Comparison of ENCODE assay signal across 9 mouse cellular contexts in the genomic region with DNA sequence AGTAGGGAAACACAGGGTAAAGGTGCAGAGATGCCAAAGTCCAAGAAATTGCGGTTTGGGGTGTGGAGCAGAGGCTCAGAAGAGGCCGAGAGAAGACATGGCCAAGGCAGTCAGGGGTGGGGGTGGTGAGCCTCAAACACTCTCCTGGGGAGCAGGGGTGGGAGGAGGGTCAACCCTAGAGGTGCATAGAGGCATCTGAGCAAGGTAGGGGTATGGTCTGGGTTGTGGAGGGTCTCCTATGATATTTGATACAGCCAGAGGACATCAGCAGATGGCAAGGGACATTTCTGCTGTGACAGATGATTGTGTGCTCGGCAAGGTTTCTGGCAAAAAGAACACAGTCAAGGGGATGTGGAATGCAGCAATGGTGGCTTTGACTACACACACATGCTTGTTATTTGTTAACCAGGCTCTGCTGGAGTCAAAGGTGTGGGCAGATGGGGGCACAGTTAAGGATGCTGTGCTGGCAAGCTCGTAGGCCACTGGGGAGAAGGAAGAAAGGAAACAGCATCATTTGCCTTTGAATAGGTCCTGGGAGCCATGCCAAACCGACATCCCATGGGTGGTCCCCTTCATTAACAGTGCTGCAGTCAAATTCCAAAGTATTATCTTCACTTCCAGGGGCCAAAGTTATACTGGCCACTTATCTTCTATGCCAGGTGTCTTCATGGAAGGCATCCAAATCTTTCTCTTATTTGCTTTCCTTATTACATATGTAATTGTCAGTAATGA. TPM values are rescaled to one million over a fixed set of nuclear protein-coding genes. Genes with fewer than 3 reads are reported as not detected.
DNase-seq lines count a peak whose midpoint lies in the region; ATAC-seq and TF ChIP-seq lines count a peak whose summit lies in the region.
"Had no signal": no experiment of that assay in that cellular context is flagged by ENCODE, and none has a peak within 500 bp of the region (broad histone marks: within the 10 kb centered on the region; RNA-seq: fewer than 3 reads in every experiment).

No protein-coding gene starts in this region.

- H3K36me3 ChIP-seq in intestine, embryonic 15.5 days, result no peaks in the 10 kb centered on the region
- no peaks in the 10 kb centered on the region for H3K36me3 ChIP-seq in intestine, postnatal 0 days (ENCODE audit: control insufficient read depth, insufficient read depth)
- H3K36me3 ChIP-seq: heart, embryonic 13.5 days had no signal

- WGBS in intestine, embryonic 15.5 days, result 42% methylated on average over 5 of the region's 5 CpGs
- WGBS in intestine, postnatal 0 days, result 37% methylated on average over 5 of the region's 5 CpGs

- H3K9me3 ChIP-seq in intestine, embryonic 15.5 days, result no peaks in the 10 kb centered on the region
- no peaks in the 10 kb centered on the region for H3K9me3 ChIP-seq in intestine, postnatal 0 days (ENCODE audit: control insufficient read depth)
- H3K9me3 ChIP-seq: heart, embryonic 13.5 days had no signal

- H3K27me3 ChIP-seq in intestine, embryonic 15.5 days (replicated peaks), result no peaks in the 10 kb centered on the region
- H3K27me3 ChIP-seq in intestine, postnatal 0 days (replicated peaks; ENCODE audit: control insufficient read depth, insufficient read depth, low read length), result no peaks in the 10 kb centered on the region

- H3K27ac ChIP-seq in intestine, embryonic 15.5 days, result no peak overlapping the region
- H3K27ac ChIP-seq in intestine, postnatal 0 days (ENCODE audit: low read depth, low read length), result no peak overlapping the region
- H3K27ac ChIP-seq: heart, embryonic 13.5 days had no signal

- no peak overlapping the region for H3K9ac ChIP-seq in intestine, embryonic 15.5 days
- no peak overlapping the region for H3K9ac ChIP-seq in intestine, postnatal 0 days (ENCODE audit: low read depth, low read length)
- H3K9ac ChIP-seq: heart, embryonic 13.5 days had no signal

- peak; percentile 54 for DNase-seq in NIH3T3 (ENCODE audit: low read depth)
- DNase-seq in kidney, adult 18-20 months, result peak; percentile 10
- DNase-seq in layer of hippocampus, postnatal 25 days (ENCODE audit: extremely low spot score in 1 of 2, low spot score in 1 of 2), result no peak
- no peak for DNase-seq in ovary, postnatal 36 days (ENCODE audit: low spot score)
- DNase-seq in gastrocnemius, postnatal 4 days (ENCODE audit: low spot score in 2 of 2), result no peak

- no peak overlapping the region for H3K4me3 ChIP-seq in intestine, embryonic 15.5 days (replicated peaks)
- H3K4me3 ChIP-seq in intestine, postnatal 0 days (ENCODE audit: low read depth, low read length), result no peak overlapping the region
- H3K4me3 ChIP-seq: heart, embryonic 13.5 days had no signal

- no peak overlapping the region for H3K4me2 ChIP-seq in intestine, embryonic 15.5 days (replicated peaks)
- no peak overlapping the region for H3K4me2 ChIP-seq in intestine, postnatal 0 days (replicated peaks; ENCODE audit: low read depth)
- H3K4me2 ChIP-seq: heart, embryonic 13.5 days had no signal

- H3K4me1 ChIP-seq in intestine, embryonic 15.5 days (replicated peaks), result peaks cover 9% of the 10 kb centered on the region; the same call in 1 of the 2 replicates
- H3K4me1 ChIP-seq in intestine, postnatal 0 days (replicated peaks; ENCODE audit: control insufficient read depth, insufficient read depth, low read length), result no peaks in the 10 kb centered on the region

- ATAC-seq in intestine, embryonic 15.5 days, result 0 out of 2 replicates have a peak, but pooled peaks have one; percentile 23
- ATAC-seq in intestine, postnatal 0 days, result no peak
- ATAC-seq in megakaryocyte progenitor cell, adult 5-6 weeks (replicated peaks; ENCODE audit: poor library complexity), result peak; percentile 70

- no peak for TF ChIP-seq CTCF in intestine, postnatal 0 days (IDR thresholded peaks at IDR 0.05; ENCODE audit: low read depth)

RNA-seq across cellular contexts. Expression of gene Acer3, which starts 2.4 kb away (rescaled TPM):
- 20.0 and 20.5 TPM in 2 replicates for polyA plus RNA-seq in intestine, embryonic 15.5 days (2015; fragmentation: Nextera tagmentation; extraction: Ambion mirVana)
- polyA plus RNA-seq in intestine, postnatal 0 days (2015; fragmentation: Nextera tagmentation; extraction: Ambion mirVana), result 9.7 TPM in 2 replicates
- 59.0 and 59.9 TPM in 2 replicates for total RNA-seq in megakaryocyte progenitor cell, adult 5-6 weeks (2015)
- 36.8 and 43.4 TPM in 2 replicates for total RNA-seq in megakaryocyte progenitor cell, adult 5-6 weeks (2017)
- 10 to 100 TPM; 17.9 to 20.8 TPM for total RNA-seq in layer of hippocampus, postnatal 25 days (2021)
- 10 to 100 TPM in 1 of 2 experiments, 1 to 10 TPM in 1; 7.7 to 11.7 TPM for total RNA-seq in gastrocnemius, postnatal 4 days (2021)

RNA-seq across cellular contexts. Expression of gene Tsku, which starts 37.7 kb away (rescaled TPM):
- polyA plus RNA-seq in intestine, embryonic 15.5 days (2015; fragmentation: Nextera tagmentation; extraction: Ambion mirVana), result 8.2 and 8.8 TPM in 2 replicates
- 3.2 and 3.6 TPM in 2 replicates for polyA plus RNA-seq in intestine, postnatal 0 days (2015; fragmentation: Nextera tagmentation; extraction: Ambion mirVana)
- total RNA-seq in megakaryocyte progenitor cell, adult 5-6 weeks (2015), result 0.12 TPM in 1 of 2 replicates, not detected in the other
- not detected in 2 replicates for total RNA-seq in megakaryocyte progenitor cell, adult 5-6 weeks (2017)
- 1 to 10 TPM; 2.3 to 2.6 TPM for total RNA-seq in layer of hippocampus, postnatal 25 days (2021)
- 10 to 100 TPM; 16.4 to 19.3 TPM for total RNA-seq in gastrocnemius, postnatal 4 days (2021)

Comparison
In these comparisons a context has a peak if more than half of its experiments do, and no peak if none do; other contexts are left out.
1. DNase-seq: peak in NIH3T3 (single experiment) and kidney, adult 18-20 months (single experiment); none in layer of hippocampus, postnatal 25 days (0 of 2), ovary, postnatal 36 days (single experiment) and gastrocnemius, postnatal 4 days (0 of 2).
2. RNA of gene Tsku, which starts 37.7 kb away (total RNA-seq): 16.4 to 19.3 TPM in gastrocnemius, postnatal 4 days; 2.3 to 2.6 TPM in layer of hippocampus, postnatal 25 days and 0.12 TPM in megakaryocyte progenitor cell, adult 5-6 weeks; every median in the first group is over 4 times any median in the second.